In genomic region chr7:126799468-126800268, GRCm38 (mm10) we compare ENCODE assay signal across 9 mouse cellular contexts. TPM values are rescaled to one million over a fixed set of nuclear protein-coding genes. Genes with fewer than 3 reads are reported as not detected.
A peak's percentile ranks its signal among the peaks of the same experiment; 100 is the strongest.
DNase-seq lines count a peak whose midpoint lies in the region; ATAC-seq and TF ChIP-seq lines count a peak whose summit lies in the region.
"Had no signal": no experiment of that assay in that cellular context is flagged by ENCODE, and none has a peak within 500 bp of the region (broad histone marks: within the 10 kb centered on the region; RNA-seq: fewer than 3 reads in every experiment).

No protein-coding gene starts in this region.

- ATAC-seq in limb, embryonic 11.5 days (ENCODE audit: insufficient number of reproducible peaks, low FRiP score, low TSS enrichment, low read depth): peak; percentile 92

- no peaks in the 10 kb centered on the region for H3K27me3 ChIP-seq in limb, embryonic 11.5 days (ENCODE audit: control insufficient read depth, insufficient read depth, low read length)
- no peaks in the 10 kb centered on the region for H3K27me3 ChIP-seq in myocyte (ENCODE audit: control insufficient read depth, insufficient read depth, insufficient read length)

- H3K4me1 ChIP-seq in limb, embryonic 11.5 days (ENCODE audit: control insufficient read depth, insufficient read depth, low read length): peaks cover 25% of the 10 kb centered on the region

- intact Hi-C loops in left cerebral cortex, postnatal 4 days (cut with DNase I): no loop called here
- intact Hi-C loops in left cerebral cortex, postnatal 36 days (cut with DNase I): loop anchor here (2.0 to 5.0 kb wide), 2 partner anchors 37 to 97 kb away; no protein-coding TSS in a partner anchor

- no peaks in the 10 kb centered on the region for H3K9me3 ChIP-seq in limb, embryonic 11.5 days (ENCODE audit: control insufficient read depth, low read length)

- 1% methylated on average over 38 of the region's 38 CpGs for WGBS in limb, embryonic 11.5 days

- peak overlapping the region; percentile 87 for H3K27ac ChIP-seq in limb, embryonic 11.5 days (replicated peaks; ENCODE audit: low read depth, low read length)

- peak overlapping the region; percentile 49 for H3K9ac ChIP-seq in limb, embryonic 11.5 days (ENCODE audit: low read length)

- H3K79me2 ChIP-seq in myocyte (ENCODE audit: control insufficient read depth, insufficient read depth): peaks cover 28% of the 10 kb centered on the region

- H3ac ChIP-seq in myocyte (ENCODE audit: control insufficient read depth, insufficient read length): peak overlapping the region; percentile 64

- TF ChIP-seq POLR2A in myocyte (IDR thresholded peaks at IDR 0.05; ENCODE audit: insufficient read length, low read depth): peak; percentile 75

- peak overlapping the region; percentile 83 for H3K4me2 ChIP-seq in limb, embryonic 11.5 days (ENCODE audit: low read depth, severe bottlenecking)
- H3K4me2 ChIP-seq in myocyte (ENCODE audit: low read depth): peak overlapping the region; percentile 87

- peaks cover 17% of the 10 kb centered on the region for H3K36me3 ChIP-seq in limb, embryonic 11.5 days (ENCODE audit: control insufficient read depth, insufficient read depth, low read length)
- peaks cover 23% of the 10 kb centered on the region for H3K36me3 ChIP-seq in myocyte (ENCODE audit: control insufficient read depth, insufficient read depth)

- peak; percentile 49 for DNase-seq in left cerebral cortex, postnatal 4 days
- DNase-seq in left cerebral cortex, postnatal 36 days (ENCODE audit: low spot score in 2 of 2): no peak
- peak; percentile 96 for DNase-seq in R1 (ENCODE audit: low read depth, low spot score)
- DNase-seq in cerebellum, postnatal 10 days: peak; percentile 75 to 80
- peak; percentile 76 to 87 for DNase-seq in gastrocnemius, adult 8-10 months (ENCODE audit: low spot score in 2 of 2)
- DNase-seq in limb, embryonic 11.5 days (ENCODE audit: low spot score): no peak
- no peak for DNase-seq in natural killer cell, adult 2 months (ENCODE audit: low spot score in 2 of 2)

- H3K4me3 ChIP-seq in limb, embryonic 11.5 days (ENCODE audit: low read depth, low read length): peak overlapping the region; percentile 76
- H3K4me3 ChIP-seq in myocyte: peak overlapping the region; percentile 89

TF ChIP-seq in myocyte, 11 proteins besides CTCF, POLR2A, EP300 and RAD21:
- TF ChIP-seq CEBPB (IDR thresholded peaks at IDR 0.05; ENCODE audit: insufficient read depth, poor library complexity, severe bottlenecking): no peak
- peak; percentile 81 for TF ChIP-seq POLR2AphosphoS2 (IDR thresholded peaks at IDR 0.05; ENCODE audit: insufficient read length, low read depth)
- no peak for TF ChIP-seq SRF (IDR thresholded peaks at IDR 0.05; ENCODE audit: control insufficient read depth, insufficient read length, low read depth)
- no peak for TF ChIP-seq USF1 (IDR thresholded peaks at IDR 0.05; ENCODE audit: low read depth)
- TF ChIP-seq E2F4 (IDR thresholded peaks at IDR 0.05; ENCODE audit: insufficient read depth): no peak
- TF ChIP-seq MAX (IDR thresholded peaks at IDR 0.05; ENCODE audit: low read depth): no peak
- no peak for TF ChIP-seq REST (IDR thresholded peaks at IDR 0.05; ENCODE audit: insufficient read depth, insufficient read length)
- TF ChIP-seq MYOD1 (IDR thresholded peaks at IDR 0.05; ENCODE audit: control insufficient read depth in 1 of 3, insufficient read length in 2 of 3, low read depth in 2 of 3): peak in 1 of 3 experiments; percentile 41
- no peak for TF ChIP-seq TCF12 (IDR thresholded peaks at IDR 0.05; ENCODE audit: insufficient read depth, poor library complexity, severe bottlenecking)
- no peak for TF ChIP-seq TCF3 (IDR thresholded peaks at IDR 0.05; ENCODE audit: insufficient read length, low read depth)
- TF ChIP-seq MYOG (IDR thresholded peaks at IDR 0.05; ENCODE audit: control insufficient read depth in 1 of 3, insufficient read depth in 1 of 3, insufficient read length in 2 of 3, low read depth in 2 of 3): peak in 1 of 3 experiments; percentile 55

RNA-seq across cellular contexts. Expression of gene Fam57b, which starts 2.2 kb away (rescaled TPM):
- 100 to 1,000 TPM; 165 to 167 TPM for total RNA-seq in left cerebral cortex, postnatal 4 days (2021)
- total RNA-seq in left cerebral cortex, postnatal 36 days (2021): 10 to 100 TPM; 81.6 to 84.1 TPM
- total RNA-seq in gastrocnemius, adult 8-10 months (2022): 10 to 100 TPM; 49.5 to 78.2 (median 66.4) TPM
- polyA plus RNA-seq in limb, embryonic 11.5 days (2014; fragmentation: Nextera tagmentation; extraction: Ambion mirVana): not detected in 2 replicates
- polyA plus RNA-seq in myocyte (2012; fragmentation: generic; extraction: Trizol): 0.94 TPM

RNA-seq across cellular contexts. Expression of gene Ppp4c, which starts 7.4 kb away (rescaled TPM):
- 10 to 100 TPM; 71.1 to 79.7 TPM for total RNA-seq in left cerebral cortex, postnatal 4 days (2021)
- total RNA-seq in left cerebral cortex, postnatal 36 days (2021): 10 to 100 TPM; 47.5 to 49.9 TPM
- total RNA-seq in gastrocnemius, adult 8-10 months (2022): 10 to 100 TPM; 23.1 to 26.0 (median 24.8) TPM
- polyA plus RNA-seq in limb, embryonic 11.5 days (2014; fragmentation: Nextera tagmentation; extraction: Ambion mirVana): 400 and 426 TPM in 2 replicates
- polyA plus RNA-seq in myocyte (2012; fragmentation: generic; extraction: Trizol): 113 TPM

RNA-seq across cellular contexts. Expression of gene Tbx6, which starts 18.4 kb away (rescaled TPM):
- total RNA-seq in left cerebral cortex, postnatal 4 days (2021): under 1 TPM; 0.40 to 0.58 TPM
- total RNA-seq in left cerebral cortex, postnatal 36 days (2021): under 1 TPM; 0.54 to 0.68 TPM
- total RNA-seq in gastrocnemius, adult 8-10 months (2022): under 1 TPM; 0.17 to 0.48 (median 0.40) TPM
- polyA plus RNA-seq in limb, embryonic 11.5 days (2014; fragmentation: Nextera tagmentation; extraction: Ambion mirVana): 0.45 and 0.67 TPM in 2 replicates
- 0.23 TPM for polyA plus RNA-seq in myocyte (2012; fragmentation: generic; extraction: Trizol)

RNA-seq across cellular contexts. Expression of gene Ypel3, which starts 22.9 kb away (rescaled TPM):
- total RNA-seq in left cerebral cortex, postnatal 4 days (2021): 100 to 1,000 TPM; 110 to 113 TPM
- 100 to 1,000 TPM; 303 to 345 TPM for total RNA-seq in left cerebral cortex, postnatal 36 days (2021)
- total RNA-seq in gastrocnemius, adult 8-10 months (2022): 100 to 1,000 TPM in 1 of 4 experiments, 10 to 100 TPM in 3; 91.2 to 105 (median 95.6) TPM
- polyA plus RNA-seq in limb, embryonic 11.5 days (2014; fragmentation: Nextera tagmentation; extraction: Ambion mirVana): 97.8 and 112 TPM in 2 replicates
- 82.2 TPM for polyA plus RNA-seq in myocyte (2012; fragmentation: generic; extraction: Trizol)

RNA-seq across cellular contexts. Expression of gene 4930451I11Rik, which starts 31.8 kb away (rescaled TPM):
- not detected for total RNA-seq in left cerebral cortex, postnatal 4 days (2021)
- total RNA-seq in left cerebral cortex, postnatal 36 days (2021): not detected
- total RNA-seq in gastrocnemius, adult 8-10 months (2022): not detected
- not detected in 2 replicates for polyA plus RNA-seq in limb, embryonic 11.5 days (2014; fragmentation: Nextera tagmentation; extraction: Ambion mirVana)
- not detected for polyA plus RNA-seq in myocyte (2012; fragmentation: generic; extraction: Trizol)
- total RNA-seq: gastrocnemius, postnatal 4 days had no signal

Comparison
In these comparisons a context has a peak if more than half of its experiments do, and no peak if none do; other contexts are left out.
1. DNase-seq: peak in left cerebral cortex, postnatal 4 days (single experiment), R1 (single experiment), cerebellum, postnatal 10 days (2 of 2) and gastrocnemius, adult 8-10 months (2 of 2); none in left cerebral cortex, postnatal 36 days (0 of 2), limb, embryonic 11.5 days (single experiment) and natural killer cell, adult 2 months (0 of 2).